Mouse (Mus musculus): ENCODE measurements around the gene Rassf4.
"Not testable (repeated sequence)": the region's sequence is repeated elsewhere in the genome, so short reads cannot be mapped to it uniquely, and the experiment has no call there.

Rassf4 gene

DNA sequence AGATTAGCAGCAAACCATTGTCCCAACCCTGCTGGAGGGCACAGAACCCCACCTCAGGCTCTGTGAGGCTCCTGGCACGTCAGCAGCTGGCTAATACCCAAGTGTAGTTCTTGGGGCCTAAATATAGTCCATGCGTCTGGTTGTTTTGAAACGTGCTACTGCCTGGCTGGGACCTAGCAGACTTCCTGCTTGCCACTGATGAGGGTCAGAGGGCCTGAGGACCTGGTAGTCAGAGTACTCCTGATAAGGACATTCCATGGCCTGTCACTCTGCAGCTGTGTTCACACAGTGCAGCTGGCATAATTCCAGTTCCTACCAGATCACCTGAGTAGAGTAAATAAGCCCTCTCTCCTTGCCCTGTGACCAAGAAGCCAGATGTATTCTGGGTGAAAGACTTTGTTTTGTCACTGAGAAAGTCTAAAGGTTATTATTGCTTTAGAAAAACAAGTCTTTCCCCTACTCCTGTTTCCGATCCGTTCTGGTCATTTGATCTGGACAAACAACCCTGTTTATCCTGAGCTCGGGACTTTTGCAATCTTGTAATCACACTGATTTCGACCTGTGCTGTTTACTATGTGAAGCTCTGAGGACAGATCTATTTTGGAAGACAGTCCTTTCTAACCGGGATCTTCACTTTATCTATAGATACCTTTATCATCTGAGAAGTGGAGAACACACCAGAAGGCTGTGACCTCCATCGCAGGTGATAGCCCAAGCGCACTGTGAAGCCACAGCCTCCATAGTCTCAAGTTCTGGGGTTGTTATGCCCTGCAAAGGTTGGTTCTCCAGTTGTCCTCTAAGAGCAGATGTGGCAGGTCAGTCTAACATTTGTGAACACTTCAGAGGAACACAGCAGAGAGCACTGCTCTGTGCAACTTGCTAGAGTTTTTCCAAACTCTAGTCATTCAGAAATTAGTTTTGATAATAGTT, 38.2 kb downstream of the Rassf4 start:
- peak; percentile 46 for DNase-seq

GRCm38 (mm10) chr6:116633741-116634695, 39.7 kb downstream of the Rassf4 start:
- no peak for DNase-seq

GRCm38 (mm10) chr6:116632129-116632528, 41.6 kb downstream of the Rassf4 start:
- DNase-seq: peak; percentile 75

DNA sequence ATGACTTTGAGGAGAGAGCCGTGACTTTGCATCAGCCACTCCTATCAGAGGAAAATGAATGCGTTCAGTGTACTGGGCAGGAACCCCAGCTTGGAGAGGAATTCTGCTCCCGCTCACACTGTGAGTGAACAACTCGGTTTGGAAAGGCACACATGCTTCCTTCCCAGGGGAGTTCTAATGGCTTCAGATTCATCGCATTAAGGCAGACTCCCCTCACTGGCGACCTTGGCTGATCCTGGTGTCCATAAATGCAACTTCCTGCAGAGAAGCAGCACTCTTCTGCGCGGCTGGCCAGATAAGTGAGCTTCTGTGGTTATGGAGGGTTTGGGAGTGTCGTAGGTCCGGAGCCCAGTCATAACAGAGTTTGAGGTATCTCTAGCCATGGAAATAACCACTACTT, 44.0 kb downstream of the Rassf4 start:
- no peak for DNase-seq

DNA sequence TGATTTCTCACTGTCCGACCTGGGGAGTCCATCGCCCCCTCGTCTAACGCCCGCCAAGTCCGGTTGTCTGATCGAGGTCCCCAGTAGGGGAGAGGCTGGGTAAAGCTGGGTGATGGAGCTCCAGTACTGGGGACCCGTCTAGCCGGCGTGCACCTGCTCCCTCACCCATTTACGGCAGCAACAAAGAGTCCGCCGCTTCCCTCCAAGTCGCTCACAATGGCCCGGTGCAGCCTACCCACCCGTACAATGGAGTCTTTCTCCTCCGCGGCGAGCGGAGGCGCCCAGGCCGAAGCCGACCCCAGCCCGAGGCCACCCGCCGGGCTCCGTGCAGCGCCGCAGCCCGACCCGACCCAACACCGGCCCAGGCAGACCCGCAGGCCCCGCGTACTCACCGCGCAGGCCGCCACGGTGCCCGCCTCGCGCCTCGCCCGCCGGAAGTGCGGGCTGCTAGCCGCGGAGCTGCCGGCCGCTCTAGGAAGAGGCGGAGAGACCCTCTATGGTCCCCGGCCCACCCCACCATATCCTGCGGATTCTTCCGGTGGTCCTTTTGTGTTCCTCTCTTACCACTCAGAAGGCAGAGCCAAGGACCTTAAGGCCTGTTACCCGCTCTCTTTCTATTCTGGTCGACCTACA, 45.1 kb downstream of the Rassf4 start, which contains the start of gene Zfp422:
Zfp422 (minus strand) TSS at position 461 of the 633 bp plus-strand sequence.
- DNase-seq: peak; percentile 67

DNA sequence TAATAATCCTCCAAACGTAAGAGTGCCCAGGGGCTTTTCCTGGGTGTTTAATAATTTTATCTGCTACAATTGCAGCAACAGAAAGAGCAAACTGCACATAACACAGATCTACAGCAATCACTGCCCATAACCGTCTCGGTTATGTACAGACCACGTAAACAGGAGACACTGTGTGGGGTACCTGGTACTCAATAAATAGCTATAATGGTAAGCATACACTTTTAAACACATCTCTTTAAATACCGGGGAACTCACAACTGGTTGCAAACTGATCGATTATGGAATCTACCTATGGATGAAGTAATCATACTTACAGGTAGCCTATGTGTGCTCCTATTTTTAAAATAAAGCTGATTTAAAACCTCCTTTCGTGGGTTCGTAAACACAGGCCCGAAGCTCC, 45.7 kb downstream of the Rassf4 start:
- no peak for DNase-seq

DNA sequence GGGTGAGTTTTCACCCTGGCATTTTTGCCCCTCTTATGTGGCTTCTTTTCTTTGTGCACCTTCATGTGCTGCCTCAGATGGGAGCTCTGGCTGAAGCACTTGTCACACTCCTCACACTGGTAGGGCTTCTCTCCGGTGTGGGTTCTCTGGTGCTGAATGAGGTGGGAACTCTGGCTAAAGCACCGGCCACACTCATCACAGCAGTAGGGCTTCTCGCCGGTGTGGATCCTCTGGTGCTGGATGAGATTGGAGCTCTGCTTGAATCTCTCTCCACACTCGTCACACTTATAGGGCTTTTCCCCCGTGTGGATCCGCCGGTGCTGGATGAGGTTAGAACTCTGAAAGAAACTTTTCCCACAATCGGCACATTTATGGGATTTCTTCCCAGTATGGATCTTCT, 47.3 kb downstream of the Rassf4 start:
- not testable (repeated sequence) for DNase-seq

- no peak for DNase-seq
These were observed 52.3 kb downstream of the Rassf4 start for GRCm38 (mm10) chr6:116621318-116622023.

DNA sequence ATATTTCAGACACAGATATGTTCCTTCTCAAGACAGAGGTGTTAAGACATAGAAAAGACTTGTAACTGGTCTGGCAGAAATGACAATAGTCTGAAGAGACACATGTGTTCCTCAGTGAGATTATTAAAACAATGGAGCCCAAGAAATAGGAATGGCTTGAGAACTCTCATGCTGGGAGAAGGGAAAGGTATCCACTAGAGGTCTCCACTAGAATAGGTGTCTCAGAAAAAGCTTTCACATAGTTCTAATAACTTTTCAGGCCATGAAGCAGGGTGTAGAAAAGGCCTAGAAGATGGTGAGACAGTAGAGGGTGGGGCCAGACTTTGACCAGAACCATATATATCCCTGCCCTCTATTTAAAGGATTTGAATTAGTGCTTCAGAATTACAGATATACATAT, 55.7 kb downstream of the Rassf4 start:
- DNase-seq: no peak

DNA sequence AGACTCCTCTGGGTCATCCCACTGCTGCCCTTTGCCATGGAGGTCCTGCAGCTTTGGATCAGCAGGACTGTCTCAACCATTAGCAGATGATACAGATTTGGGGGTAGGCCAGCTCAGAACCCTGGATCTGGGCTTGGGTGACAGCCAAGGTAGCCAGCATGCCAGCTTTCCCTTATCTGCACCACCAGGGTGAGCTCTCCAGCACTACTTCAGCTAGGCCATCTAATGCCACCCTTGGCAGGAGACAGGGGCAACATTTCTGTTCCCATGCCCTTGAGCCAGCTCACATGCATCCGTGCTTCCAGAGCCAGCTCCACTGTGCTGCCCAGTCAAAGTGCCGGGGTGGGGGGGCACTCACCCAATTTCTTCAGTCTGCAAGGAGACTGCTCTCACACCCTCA, 58.0 kb downstream of the Rassf4 start:
- no peak for DNase-seq

DNA sequence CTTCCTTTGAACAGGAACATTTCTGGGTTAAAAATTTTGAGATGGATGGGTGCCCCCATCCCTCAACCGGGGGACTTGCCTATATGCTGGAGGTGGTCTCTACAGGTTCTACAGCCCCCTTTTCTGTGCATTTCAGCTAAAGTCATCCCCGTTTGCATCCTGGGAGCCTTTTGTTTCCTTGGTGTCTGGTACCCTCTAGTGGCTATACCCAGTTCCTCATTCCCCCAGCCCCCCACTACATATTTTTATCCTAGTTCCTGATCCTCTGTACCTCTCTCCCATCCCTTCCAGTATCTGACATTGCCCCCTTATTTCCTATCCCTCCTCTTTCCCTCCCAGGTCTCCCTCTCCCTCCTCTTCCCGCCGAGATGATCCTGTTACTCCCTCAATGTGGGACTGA, 66.5 kb downstream of the Rassf4 start:
- no peak for DNase-seq

GRCm38 (mm10) chr6:116600969-116601368, 72.8 kb downstream of the Rassf4 start:
- DNase-seq: not testable (repeated sequence)

DNA sequence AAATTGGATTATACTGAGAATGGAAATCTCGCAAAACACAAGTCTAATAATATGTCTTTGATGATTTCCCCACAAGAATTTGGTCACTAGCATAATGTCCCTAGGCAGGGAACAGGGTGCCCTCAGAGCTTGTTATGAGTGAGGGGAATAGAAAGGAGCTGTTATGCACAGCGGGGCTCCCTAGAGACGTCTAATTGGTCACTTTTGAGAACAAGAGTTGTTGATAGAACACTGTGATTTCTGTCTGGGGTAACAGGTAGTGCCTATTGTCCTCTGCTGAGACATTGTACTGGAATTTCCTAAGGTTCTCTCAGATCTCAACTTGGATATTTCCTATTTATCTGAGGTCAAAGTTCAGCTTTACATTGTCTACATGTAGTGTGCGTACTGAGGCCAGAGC, 89.7 kb downstream of the Rassf4 start, which contains the start of gene Olfr215:
Olfr215 (minus strand) TSS at position 101 of the 400 bp plus-strand sequence.
- DNase-seq: no peak
